25 mouse cellular contexts compared by ENCODE assay signal in the genomic region with DNA sequence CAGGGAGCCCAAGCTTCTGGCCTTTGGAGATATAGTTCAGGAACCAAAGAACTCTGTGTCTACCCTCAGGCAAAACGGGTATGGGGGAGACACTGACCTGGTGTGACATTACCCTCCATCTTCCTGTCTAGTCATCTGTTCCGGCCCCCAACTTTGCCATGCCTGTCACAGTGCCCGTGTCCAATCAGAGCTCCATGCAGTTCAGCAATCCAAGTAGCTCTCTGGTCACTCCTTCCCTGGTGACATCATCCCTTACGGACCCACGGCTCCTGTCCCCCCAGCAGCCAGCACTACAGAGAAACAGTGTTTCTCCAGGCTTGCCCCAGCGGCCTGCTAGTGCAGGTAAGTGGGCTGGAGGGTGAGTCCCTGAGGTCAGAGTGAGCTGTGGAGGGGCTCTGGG.
"Had no signal": no experiment of that assay in that cellular context is flagged by ENCODE, and none has a peak within 500 bp of the region (broad histone marks: within the 10 kb centered on the region; RNA-seq: fewer than 3 reads in every experiment).

No protein-coding gene starts in this region.

- H3K4me3 ChIP-seq: heart, adult 2 months; hindbrain, embryonic 10.5 days; hindbrain, embryonic 12.5 days; intestine, embryonic 15.5 days; left cerebral cortex, adult 2 months; limb, embryonic 10.5 days; limb, embryonic 12.5 days; liver, embryonic 13.5 days; liver, embryonic 15.5 days had no signal

- H3K9me3 ChIP-seq: hindbrain, embryonic 10.5 days; hindbrain, embryonic 12.5 days; intestine, embryonic 15.5 days; limb, embryonic 10.5 days; limb, embryonic 12.5 days; liver, embryonic 13.5 days; liver, embryonic 15.5 days had no signal

- ATAC-seq: hindbrain, embryonic 16.5 days; inflammation-experienced regulatory T-cells, adult 6 months; intestine, embryonic 15.5 days; intestine, postnatal 0 days; liver, postnatal 0 days had no signal

- H3K9ac ChIP-seq: hindbrain, embryonic 12.5 days; hindbrain, embryonic 14.5 days; intestine, embryonic 15.5 days; limb, embryonic 12.5 days; liver, embryonic 13.5 days; liver, embryonic 15.5 days; liver, postnatal 0 days had no signal

- H3K4me2 ChIP-seq: heart, embryonic 11.5 days; hindbrain, embryonic 12.5 days; hindbrain, embryonic 14.5 days; intestine, embryonic 15.5 days; limb, embryonic 12.5 days; liver, embryonic 11.5 days; liver, embryonic 13.5 days; liver, embryonic 15.5 days had no signal

- H3K27me3 ChIP-seq: hindbrain, embryonic 12.5 days; intestine, embryonic 15.5 days; limb, embryonic 12.5 days; liver, embryonic 13.5 days; liver, embryonic 15.5 days had no signal

- H3K4me1 ChIP-seq: liver, embryonic 15.5 days had no signal

- H3K27ac ChIP-seq: heart, adult 2 months; hindbrain, embryonic 10.5 days; hindbrain, embryonic 12.5 days; hindbrain, embryonic 14.5 days; intestine, embryonic 15.5 days; left cerebral cortex, adult 2 months; limb, embryonic 12.5 days; liver, embryonic 13.5 days; liver, embryonic 15.5 days had no signal

- DNase-seq: gastrocnemius, postnatal 10 days; gastrocnemius, postnatal 25 days; heart, adult 2 months; heart, postnatal 14 days; heart, postnatal 36 days; kidney, adult 18-20 months; kidney, adult 8-10 months; kidney, postnatal 10 days; kidney, postnatal 4 days; liver; liver, embryonic 13.5 days; liver, postnatal 0 days had no signal
